Mouse (Mus musculus) limb, embryonic 13.5 days (tissue): ENCODE measurements at regions not wholly inside any gene's neighbourhood (a gene's known extent, or its start where the extent isn't known, plus 50 kb on each side); places are given as distances from the start of the nearest gene placed in this dataset.

ENCODE experiments used
- ATAC-seq: fragments of 200-750 bp; cut with Nextera tagmentation; 2 replicates; pipeline ENCODE4 v1.8.0; 2017; ENCODE audit warnings: low read depth, moderate number of reproducible peaks, moderate TSS enrichment; ENCODE audit not compliant: low FRiP score
- H3K27ac ChIP-seq: fragments of 300-500 bp; sonication (generic); 2 replicates; pipeline ENCODE4 v1.5.1; 2015; ENCODE audit warnings: inconsistent platforms, mild to moderate bottlenecking, moderate library complexity
- H3K27me3 ChIP-seq: fragments of 300-500 bp; sonication (generic); 2 replicates; pipeline ENCODE4 v1.6.1; 2015; ENCODE audit warnings: mild to moderate bottlenecking, inconsistent platforms
- H3K36me3 ChIP-seq: fragments of 300-500 bp; sonication (generic); 2 replicates; pipeline ENCODE4 v1.6.1; 2015; ENCODE audit warnings: inconsistent platforms, mild to moderate bottlenecking, moderate library complexity
- H3K4me1 ChIP-seq: fragments of 300-500 bp; sonication (generic); 2 replicates; pipeline ENCODE4 v1.6.1; 2015; ENCODE audit warnings: inconsistent platforms
- H3K4me2 ChIP-seq: fragments of 300-500 bp; sonication (generic); replicated peaks from 2 replicates; pipeline ENCODE4 v1.6.1; 2015; ENCODE audit warnings: inconsistent platforms, mild to moderate bottlenecking, moderate library complexity
- H3K4me3 ChIP-seq: fragments of 300-500 bp; sonication (generic); 2 replicates; pipeline ENCODE4 v1.5.1; 2015; ENCODE audit warnings: moderate library complexity, mild to moderate bottlenecking, inconsistent platforms
- H3K9ac ChIP-seq: fragments of 300-500 bp; sonication (generic); 2 replicates; pipeline ENCODE4 v1.6.1; 2015; ENCODE audit warnings: mild to moderate bottlenecking, inconsistent platforms
- H3K9me3 ChIP-seq: fragments of 300-500 bp; sonication (generic); 2 replicates; pipeline ENCODE4 v1.6.1; 2016; ENCODE audit warnings: inconsistent platforms
- WGBS: fragments of 180-500 bp; shearing (Covaris S2); methylation state at CpG from one replicate; pipeline ENCODE4 v1.1.7; 2015; 5-methylcytosine and 5-hydroxymethylcytosine counted together

GRCm38 (mm10) chr10:40998330-40998729 lies 73.8 kb downstream of the Gpr6 start:
- 70% methylated on average over 7 of the region's 7 CpGs for WGBS

GRCm38 (mm10) chr10:40997606-40998005 lies 74.5 kb downstream of the Gpr6 start:
- WGBS, result 62% methylated on average over 5 of the region's 5 CpGs
- Histone ChIP-seq H3K4me1 (no peaks in the 10 kb centered on the region), H3K4me3 (no peak overlapping the region), H3K36me3 (no peaks in the 10 kb centered on the region), H3K4me2 (no peak overlapping the region), H3K27me3 (no peaks in the 10 kb centered on the region), H3K27ac (no peak overlapping the region), H3K9ac (no peak overlapping the region), H3K9me3 (no peaks in the 10 kb centered on the region)
- no peak for ATAC-seq

More at GRCm38 (mm10) chr10:40998330-40998729, 73.8 kb downstream of the Gpr6 start:
- no peak overlapping the region for H3K4me2 ChIP-seq
- no peaks in the 10 kb centered on the region for H3K36me3 ChIP-seq
- H3K27me3 ChIP-seq, result no peaks in the 10 kb centered on the region
- H3K9me3 ChIP-seq, result no peaks in the 10 kb centered on the region
- no peak overlapping the region for H3K4me3 ChIP-seq
- no peak overlapping the region for H3K9ac ChIP-seq
- no peak for ATAC-seq
- no peak overlapping the region for H3K27ac ChIP-seq
- H3K4me1 ChIP-seq, result no peaks in the 10 kb centered on the region
